Mouse (Mus musculus) urinary bladder, postnatal 4 days (tissue): Measurements from ENCODE around the gene Sgsh.

Source experiments
- DNase-seq, 2 experiments: peaks; one replicate each; pipeline ENCODE4 v3.0.0; 2021 to 2022; ENCODE audit warnings: low spot score in 2 of 2

Gene Sgsh

DNA sequence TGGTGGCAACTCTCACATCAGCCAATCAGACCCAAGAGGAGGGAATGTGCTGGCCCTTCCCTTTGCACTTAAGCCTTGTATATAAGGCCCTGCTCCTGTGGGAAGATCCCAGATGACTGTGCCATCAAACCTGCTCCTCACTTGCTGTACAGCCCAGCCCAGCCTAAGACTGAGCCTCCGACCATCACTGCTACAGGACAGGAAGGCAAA is 47.8 kb downstream of the Sgsh start, which contains the start of gene Card14:
Gene Card14, plus strand, starts transcription at position 111 of the 210 bp plus-strand sequence.
- DNase-seq, result no peak

DNA sequence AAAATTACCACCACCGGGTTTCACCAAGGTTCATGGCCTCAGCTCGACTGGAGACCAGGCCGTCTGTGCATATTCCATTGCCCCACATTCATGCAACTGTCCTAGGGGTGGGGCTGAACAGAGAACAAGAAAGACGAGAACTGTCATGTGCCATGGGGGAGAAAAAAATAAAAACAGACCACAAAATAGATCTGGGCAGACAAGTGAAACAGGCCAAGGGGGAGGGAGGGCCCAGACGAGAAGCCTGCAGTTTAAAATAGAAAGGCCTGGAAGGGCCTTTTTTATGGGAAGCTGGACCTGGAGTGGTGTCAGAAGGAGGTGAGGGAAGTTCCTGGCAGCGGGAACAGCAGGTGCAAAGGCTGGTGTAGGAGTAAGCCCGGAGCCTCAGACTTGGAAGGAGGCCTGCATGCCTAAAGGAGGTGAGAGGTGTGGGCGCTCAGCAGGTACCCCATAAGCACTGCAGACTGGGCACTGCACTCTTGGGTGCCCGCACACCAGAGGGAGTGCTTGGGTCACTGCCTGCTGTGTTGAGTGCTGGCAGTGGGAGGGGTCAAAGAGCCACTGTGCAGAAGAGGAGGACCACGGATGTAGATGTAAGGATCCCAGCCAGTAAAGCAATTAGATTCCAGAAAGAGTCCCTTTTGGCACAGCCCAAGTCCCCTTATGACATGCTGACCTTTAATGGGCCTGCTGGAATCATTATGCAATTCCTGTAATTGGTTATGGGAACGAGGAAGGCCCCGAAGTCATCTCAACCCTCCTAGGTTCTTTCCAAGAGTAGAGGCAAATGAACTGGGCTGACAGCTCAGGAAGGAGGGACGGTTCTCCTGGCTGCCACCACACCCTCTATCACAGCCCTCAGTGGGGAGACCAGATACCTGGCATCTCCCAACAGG is 48.3 kb downstream of the Sgsh start:
- no peak for DNase-seq

DNA sequence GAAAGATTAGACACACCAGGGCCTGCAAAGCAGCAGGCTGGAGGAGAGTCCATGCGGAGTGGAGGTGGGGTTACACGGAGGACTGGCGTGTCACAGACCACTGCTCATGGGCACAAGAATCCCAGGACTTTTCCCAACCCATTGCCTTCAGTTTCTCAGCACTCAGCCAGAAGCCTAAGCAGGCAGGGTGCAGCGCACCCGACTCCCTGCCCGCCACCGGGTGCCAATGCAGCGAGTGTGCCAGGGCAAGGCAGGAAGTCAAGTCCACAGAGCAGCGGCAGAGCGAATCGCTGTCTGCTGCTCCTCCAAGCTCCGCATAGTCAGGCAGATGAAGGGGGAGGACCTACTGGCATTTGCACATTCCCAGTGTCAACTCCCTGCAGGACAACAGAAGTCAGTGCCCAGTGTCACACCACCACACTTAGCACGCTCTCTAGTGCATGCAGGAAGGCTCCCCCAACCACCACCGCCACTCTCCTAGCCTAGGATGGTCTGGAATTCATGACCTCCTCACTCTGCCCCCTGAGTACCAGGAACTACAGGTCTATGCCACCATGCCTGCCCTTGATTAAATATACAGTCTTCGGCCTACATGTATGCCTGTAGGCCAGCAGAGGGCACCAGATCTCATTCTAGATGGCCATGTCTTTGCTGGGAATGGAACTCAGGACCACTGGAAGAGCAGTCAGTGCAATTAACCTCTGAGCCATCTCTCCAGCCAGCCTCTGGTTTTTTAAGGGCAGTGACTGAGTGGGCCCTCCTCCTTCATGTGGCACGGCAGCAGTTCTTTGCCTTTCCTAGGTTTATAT is 50.2 kb downstream of the Sgsh start:
- DNase-seq, result no peak

DNA sequence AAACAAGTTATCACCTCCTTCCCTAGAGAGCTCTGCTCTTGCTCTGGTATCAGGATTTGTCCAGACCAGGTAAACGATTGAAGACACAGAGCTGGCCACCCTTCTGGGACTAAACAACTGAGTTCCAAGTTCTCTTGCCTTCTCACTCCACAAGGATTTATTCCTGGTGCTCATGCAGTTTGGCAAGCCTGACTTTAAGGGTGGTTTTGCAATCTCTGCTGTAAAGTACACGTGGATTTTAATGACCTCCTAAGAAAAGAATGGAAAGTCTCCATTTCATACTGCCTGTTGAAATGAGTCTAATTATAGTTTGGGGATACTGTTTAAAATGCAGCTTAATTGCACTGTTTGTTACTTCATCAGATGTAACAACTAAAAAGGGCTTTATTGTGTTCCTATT is 54.4 kb downstream of the Sgsh start:
- no peak for DNase-seq

DNA sequence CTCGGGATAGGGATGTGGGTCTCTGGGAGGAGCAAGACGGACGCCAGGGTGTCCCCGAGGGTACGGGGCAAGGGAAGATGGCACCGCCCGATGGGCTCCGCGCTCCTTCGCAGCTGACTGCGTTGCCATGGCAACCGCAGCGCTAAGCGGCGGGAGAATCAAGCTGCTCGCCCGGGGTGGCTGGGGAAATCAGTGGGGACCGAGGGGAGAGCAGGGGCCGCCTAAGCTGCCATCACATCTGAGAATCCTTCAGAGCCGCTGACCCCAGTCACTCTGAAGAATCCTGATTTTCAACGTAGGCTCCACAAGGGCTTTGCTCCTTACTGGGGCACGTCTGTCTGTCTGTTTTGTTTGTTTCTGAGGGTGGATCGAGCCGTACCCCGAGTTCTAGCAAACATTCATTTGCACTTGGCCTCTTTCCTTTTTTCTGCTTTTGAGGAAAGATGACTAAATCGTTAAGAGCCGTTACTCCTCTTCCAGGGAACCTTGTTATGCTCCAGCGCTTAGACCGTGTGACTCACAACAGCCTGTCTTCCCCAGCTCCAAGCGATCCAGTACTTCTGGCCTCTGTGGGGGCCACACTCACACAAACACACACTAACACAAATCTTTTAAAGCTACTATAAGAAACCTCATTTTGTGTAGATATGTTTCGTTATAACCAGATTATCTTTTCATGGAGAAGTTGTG is 54.9 kb downstream of the Sgsh start:
- DNase-seq, result no peak

DNA sequence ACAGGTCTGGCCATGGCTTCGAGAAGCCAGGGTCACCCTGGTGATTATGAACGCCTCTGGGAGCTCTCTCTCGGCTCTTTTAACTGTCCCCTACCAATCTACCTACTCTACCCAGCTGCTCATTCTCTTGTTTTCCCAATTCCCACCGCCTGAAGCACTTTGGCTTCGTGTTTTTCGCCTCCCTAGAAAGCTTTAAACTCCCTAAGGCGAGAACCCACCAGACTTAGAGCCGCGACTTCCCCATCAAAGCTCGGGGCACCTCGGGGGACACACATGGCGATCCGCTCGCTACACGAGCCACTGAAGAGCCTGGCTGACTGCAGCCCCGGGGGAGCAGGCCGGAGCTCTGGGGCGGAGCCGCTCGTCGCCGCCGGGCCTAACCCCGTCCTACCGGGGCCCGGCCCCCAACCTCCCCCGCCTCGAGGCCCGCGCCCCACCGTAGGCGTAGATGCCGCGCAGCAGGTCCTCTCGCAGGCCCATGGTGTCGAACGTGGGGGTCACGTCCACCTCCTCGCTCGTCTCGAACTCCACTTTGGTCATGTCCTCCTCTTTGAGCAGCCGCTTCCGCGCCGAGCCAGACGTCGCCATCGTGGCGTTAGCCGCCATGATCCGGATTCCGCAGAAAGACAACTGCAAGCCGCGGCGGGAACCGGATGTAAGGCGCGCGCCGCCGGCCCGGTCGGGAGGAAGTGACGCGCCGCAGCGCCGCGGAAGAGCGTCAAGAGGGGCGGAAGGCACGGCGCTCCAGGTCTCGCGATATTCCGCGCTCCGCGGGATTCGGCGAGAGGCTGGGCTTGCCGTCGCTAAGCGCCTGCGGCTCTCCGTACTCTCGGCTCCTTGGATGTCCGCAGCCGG is 55.7 kb downstream of the Sgsh start, which contains the start of gene Eif4a3:
Gene Eif4a3, minus strand, starts transcription at position 699 of the 855 bp plus-strand sequence.
- DNase-seq, result peak; percentile 93 to 98

DNA sequence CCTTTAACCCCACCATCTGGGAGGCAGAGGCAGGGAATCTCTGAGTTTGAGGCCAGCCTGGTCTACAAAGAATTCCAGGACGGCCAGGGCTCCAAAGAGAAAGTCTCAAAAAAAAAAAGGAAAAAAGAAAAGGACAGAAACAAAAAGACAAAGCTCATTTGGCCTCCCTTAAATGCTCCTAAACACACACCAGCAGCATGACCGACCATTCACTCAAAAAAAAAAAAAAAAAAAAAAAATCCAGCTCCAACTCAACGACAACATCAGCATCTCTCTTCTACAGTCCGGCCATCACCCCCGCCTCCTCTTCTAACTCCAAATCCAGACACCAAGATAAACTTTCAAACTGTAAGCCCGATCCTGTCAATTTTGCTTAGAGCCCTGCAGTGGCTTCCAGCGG is 56.4 kb downstream of the Sgsh start:
- DNase-seq, result no peak

DNA sequence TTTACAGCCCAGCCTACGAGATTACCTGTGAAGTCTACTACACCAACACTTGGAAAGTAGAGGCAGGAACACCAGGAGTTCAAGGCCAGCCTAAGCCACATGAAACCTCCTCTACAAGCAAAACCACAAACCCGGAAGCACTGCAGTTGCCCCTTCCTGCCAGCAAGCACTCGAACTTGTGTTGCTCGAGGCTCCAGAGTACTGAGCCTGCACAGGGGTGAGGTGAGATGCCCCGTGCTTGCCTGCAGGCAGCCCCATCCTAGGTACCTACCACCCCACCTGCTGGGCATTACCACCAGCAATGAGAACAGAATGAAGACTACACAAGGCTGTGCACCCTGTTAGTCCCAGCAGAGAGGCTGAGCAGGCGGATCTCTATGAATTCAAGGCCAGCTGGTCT is 57.3 kb downstream of the Sgsh start:
- no peak for DNase-seq
